Mouse (Mus musculus) intestine, embryonic 15.5 days (tissue): ENCODE measurements around the gene Npm1. TPM values are rescaled to one million over a fixed set of nuclear protein-coding genes. Genes with fewer than 3 reads are reported as not detected.

Experiments used
- ATAC-seq: fragments of 200-750 bp; cut with Nextera tagmentation; 2 replicates; pipeline ENCODE4 v1.8.0; 2017; ENCODE audit warnings: moderate TSS enrichment, moderate library complexity
- H3K27ac ChIP-seq: fragments of 300-500 bp; sonication (generic); 2 replicates; pipeline ENCODE4 v1.5.1; 2015; ENCODE audit warnings: mild to moderate bottlenecking, inconsistent platforms
- H3K27me3 ChIP-seq: fragments of 300-500 bp; sonication (generic); replicated peaks from 2 replicates; pipeline ENCODE4 v1.6.1; 2015; ENCODE audit warnings: inconsistent platforms
- H3K36me3 ChIP-seq: fragments of 300-500 bp; sonication (generic); 2 replicates; pipeline ENCODE4 v1.6.1; 2015; ENCODE audit warnings: inconsistent platforms
- H3K4me1 ChIP-seq: fragments of 300-500 bp; sonication (generic); replicated peaks from 2 replicates; pipeline ENCODE4 v1.6.1; 2015; ENCODE audit warnings: inconsistent platforms
- H3K4me2 ChIP-seq: fragments of 300-500 bp; sonication (generic); replicated peaks from 2 replicates; pipeline ENCODE4 v1.6.1; 2015; ENCODE audit warnings: mild to moderate bottlenecking, inconsistent platforms
- H3K4me3 ChIP-seq: fragments of 300-500 bp; sonication (generic); replicated peaks from 2 replicates; pipeline ENCODE4 v1.5.1; 2015; ENCODE audit warnings: inconsistent platforms
- H3K9ac ChIP-seq: fragments of 300-500 bp; sonication (generic); 2 replicates; pipeline ENCODE4 v1.6.1; 2015; ENCODE audit warnings: inconsistent platforms
- H3K9me3 ChIP-seq: fragments of 300-500 bp; sonication (generic); 2 replicates; pipeline ENCODE4 v1.6.1; 2016; ENCODE audit warnings: inconsistent platforms
- WGBS: fragments of 180-500 bp; shearing (Covaris S2); methylation state at CpG from one replicate; pipeline ENCODE4 v1.1.7; 2015; 5-methylcytosine and 5-hydroxymethylcytosine counted together
- polyA plus RNA-seq: library from polyadenylated mRNA; unstranded; fragments of >200 nt; fragmentation: Nextera tagmentation; extraction: Ambion mirVana; gene quantifications from 2 replicates; pipeline ENCODE4 v1.2.1, GENCODE M21; 2015

The Npm1 gene
- polyA plus RNA-seq, 1 experiment from 2014 or later: 1,035 TPM

GRCm38 (mm10) chr11:33175768-33176167 is 12.8 kb upstream of the Npm1 start:
- ATAC-seq: no peak
- 45% methylated on average over 2 of the region's 3 CpGs for WGBS

GRCm38 (mm10) chr11:33170489-33170888 is 7.5 kb upstream of the Npm1 start:
- no peak overlapping the region for H3K4me2 ChIP-seq
- no peak overlapping the region for H3K27ac ChIP-seq
- ATAC-seq: no peak
- H3K36me3 ChIP-seq: no peaks in the 10 kb centered on the region
- H3K9me3 ChIP-seq: no peaks in the 10 kb centered on the region
- WGBS: 12% methylated on average over 9 of the region's 9 CpGs
- H3K4me3 ChIP-seq: no peak overlapping the region
- no peak overlapping the region for H3K9ac ChIP-seq
- no peaks in the 10 kb centered on the region for H3K27me3 ChIP-seq
- no peaks in the 10 kb centered on the region for H3K4me1 ChIP-seq

More at GRCm38 (mm10) chr11:33175768-33176167, 12.8 kb upstream of the Npm1 start:
- H3K9ac ChIP-seq: no peak overlapping the region
- no peak overlapping the region for H3K4me2 ChIP-seq
- H3K36me3 ChIP-seq: no peaks in the 10 kb centered on the region
- no peaks in the 10 kb centered on the region for H3K9me3 ChIP-seq
- no peak overlapping the region for H3K27ac ChIP-seq
- peaks cover 13% of the 10 kb centered on the region for H3K27me3 ChIP-seq
- no peaks in the 10 kb centered on the region for H3K4me1 ChIP-seq
- H3K4me3 ChIP-seq: no peak overlapping the region

- 3% methylated on average over 53 of the region's 53 CpGs for WGBS
- Histone ChIP-seq H3K27me3 (no peaks in the 10 kb centered on the region), H3K4me2 (peak overlapping the region; percentile 72), H3K27ac (peak overlapping the region; percentile 83), H3K4me1 (no peaks in the 10 kb centered on the region), H3K9me3 (no peaks in the 10 kb centered on the region), H3K9ac (peak overlapping the region; percentile 90), H3K4me3 (peak overlapping the region; percentile 97), H3K36me3 (0 out of 2 replicates have a peak, but pooled peaks cover 3% of the 10 kb centered on the region)
- ATAC-seq: peak; percentile 64
Observed at GRCm38 (mm10) chr11:33162211-33162997, 602 bp downstream of the Npm1 start.

GRCm38 (mm10) chr11:33159741-33160140 is 3.3 kb downstream of the Npm1 start:
- no peaks in the 10 kb centered on the region for H3K9me3 ChIP-seq
- 89% methylated on average over 3 of the region's 3 CpGs for WGBS
- H3K36me3 ChIP-seq: peaks cover 11% of the 10 kb centered on the region; the same call in 1 of the 2 replicates
- H3K4me2 ChIP-seq: no peak overlapping the region
- H3K27ac ChIP-seq: no peak overlapping the region
- no peaks in the 10 kb centered on the region for H3K4me1 ChIP-seq
- no peak overlapping the region for H3K4me3 ChIP-seq
- no peaks in the 10 kb centered on the region for H3K27me3 ChIP-seq
- no peak for ATAC-seq
- no peak overlapping the region for H3K9ac ChIP-seq

GRCm38 (mm10) chr11:33157453-33158196 is 5.4 kb downstream of the Npm1 start:
- Histone ChIP-seq H3K9ac (no peak overlapping the region; the same call in 1 of the 2 replicates), H3K27me3 (no peaks in the 10 kb centered on the region), H3K36me3 (peaks cover 18% of the 10 kb centered on the region), H3K9me3 (no peaks in the 10 kb centered on the region), H3K4me1 (no peaks in the 10 kb centered on the region), H3K4me3 (no peak overlapping the region), H3K27ac (no peak overlapping the region), H3K4me2 (no peak overlapping the region)
- WGBS: 65% methylated on average over 2 of the region's 2 CpGs
- ATAC-seq: no peak

GRCm38 (mm10) chr11:33156436-33157015 is 6.5 kb downstream of the Npm1 start:
- H3K36me3 ChIP-seq: peaks cover 25% of the 10 kb centered on the region

GRCm38 (mm10) chr11:33154459-33154858 is 8.5 kb downstream of the Npm1 start:
- Histone ChIP-seq H3K9ac (no peak overlapping the region), H3K27me3 (no peaks in the 10 kb centered on the region), H3K4me1 (no peaks in the 10 kb centered on the region), H3K36me3 (peaks cover 30% of the 10 kb centered on the region), H3K27ac (no peak overlapping the region), H3K4me3 (no peak overlapping the region), H3K9me3 (no peaks in the 10 kb centered on the region), H3K4me2 (no peak overlapping the region)
- WGBS: 85% methylated on average over 3 of the region's 3 CpGs
- no peak for ATAC-seq

More at GRCm38 (mm10) chr11:33156436-33157015, 6.5 kb downstream of the Npm1 start:
- no peak overlapping the region for H3K4me2 ChIP-seq
- H3K9ac ChIP-seq: no peak overlapping the region
- no peaks in the 10 kb centered on the region for H3K4me1 ChIP-seq
- no peak for ATAC-seq
- H3K27ac ChIP-seq: no peak overlapping the region
- 71% methylated on average over 4 of the region's 4 CpGs for WGBS
- no peak overlapping the region for H3K4me3 ChIP-seq
- H3K9me3 ChIP-seq: no peaks in the 10 kb centered on the region
- H3K27me3 ChIP-seq: no peaks in the 10 kb centered on the region

- no peaks in the 10 kb centered on the region for H3K9me3 ChIP-seq
- 81% methylated on average over 1 of the region's 1 CpGs for WGBS
- no peak for ATAC-seq
- no peak overlapping the region for H3K27ac ChIP-seq
- peaks cover 30% of the 10 kb centered on the region for H3K36me3 ChIP-seq
- H3K9ac ChIP-seq: no peak overlapping the region
- no peak overlapping the region for H3K4me2 ChIP-seq
- H3K4me1 ChIP-seq: peaks cover 3% of the 10 kb centered on the region; the same call in 1 of the 2 replicates
- peaks cover under 1% of the 10 kb centered on the region; the same call in 1 of the 2 replicates for H3K27me3 ChIP-seq
- H3K4me3 ChIP-seq: no peak overlapping the region
Observed at GRCm38 (mm10) chr11:33152997-33153396, 10.0 kb downstream of the Npm1 start.

- 77% methylated on average over 4 of the region's 4 CpGs for WGBS
- peaks cover 13% of the 10 kb centered on the region for H3K4me1 ChIP-seq
- peaks cover 13% of the 10 kb centered on the region for H3K27me3 ChIP-seq
- H3K9me3 ChIP-seq: no peaks in the 10 kb centered on the region
- H3K9ac ChIP-seq: no peak overlapping the region
- no peak overlapping the region for H3K4me3 ChIP-seq
- peaks cover 27% of the 10 kb centered on the region for H3K36me3 ChIP-seq
- no peak for ATAC-seq
- no peak overlapping the region for H3K4me2 ChIP-seq
- H3K27ac ChIP-seq: no peak overlapping the region
Observed at GRCm38 (mm10) chr11:33151780-33152145, 11.2 kb downstream of the Npm1 start.

- no peak overlapping the region for H3K27ac ChIP-seq
- WGBS: 70% methylated on average over 3 of the region's 3 CpGs
- no peak overlapping the region for H3K4me3 ChIP-seq
- ATAC-seq: no peak
- H3K27me3 ChIP-seq: peaks cover 16% of the 10 kb centered on the region
- H3K9me3 ChIP-seq: no peaks in the 10 kb centered on the region
- H3K4me2 ChIP-seq: no peak overlapping the region
- peaks cover 22% of the 10 kb centered on the region for H3K36me3 ChIP-seq
- no peak overlapping the region for H3K9ac ChIP-seq
- peaks cover 16% of the 10 kb centered on the region for H3K4me1 ChIP-seq
Observed at GRCm38 (mm10) chr11:33151128-33151779, 11.8 kb downstream of the Npm1 start.

- H3K36me3 ChIP-seq: peaks cover 19% of the 10 kb centered on the region
- no peak overlapping the region for H3K27ac ChIP-seq
- H3K27me3 ChIP-seq: peaks cover 22% of the 10 kb centered on the region
- no peak for ATAC-seq
- no peak overlapping the region for H3K4me3 ChIP-seq
- no peaks in the 10 kb centered on the region for H3K9me3 ChIP-seq
- H3K4me2 ChIP-seq: no peak overlapping the region
- peaks cover 22% of the 10 kb centered on the region for H3K4me1 ChIP-seq
- no peak overlapping the region for H3K9ac ChIP-seq
Observed at GRCm38 (mm10) chr11:33150364-33150763, 12.6 kb downstream of the Npm1 start.

- ATAC-seq: no peak
- Histone ChIP-seq H3K4me1 (peaks cover 25% of the 10 kb centered on the region), H3K9ac (no peak overlapping the region)
Observed at GRCm38 (mm10) chr11:33149453-33149852, 13.6 kb downstream of the Npm1 start.

More at GRCm38 (mm10) chr11:33149453-33149852, 13.6 kb downstream of the Npm1 start:
- Histone ChIP-seq H3K4me3 (no peak overlapping the region), H3K27me3 (peaks cover 28% of the 10 kb centered on the region), H3K27ac (no peak overlapping the region), H3K4me2 (no peak overlapping the region), H3K9me3 (no peaks in the 10 kb centered on the region), H3K36me3 (peaks cover 19% of the 10 kb centered on the region)
